Mouse (Mus musculus) stomach, postnatal 0 days (tissue): ENCODE measurements at regions not wholly inside any gene's neighbourhood (a gene's known extent, or its start where the extent isn't known, plus 50 kb on each side); places are given as distances from the start of the nearest gene placed in this dataset.

Source experiments
- CTCF ChIP-seq: IDR thresholded peaks from 2 replicates; pipeline ENCODE4 v1.5.1; 2016; ENCODE audit warnings: antibody characterized with exemption, low read depth, mild to moderate bottlenecking, moderate library complexity
- EP300 ChIP-seq: optimal IDR thresholded peaks from 2 replicates; pipeline ENCODE3; 2016; ENCODE audit warnings: antibody characterized with exemption

- TF ChIP-seq EP300 (no peak), CTCF (peak; percentile 75)
Measured at GRCm38 (mm10) chr1:71505898-71506297, 51.1 kb upstream of the Atic start.
